Mouse (Mus musculus) cortical plate, adult 2 months (tissue): Measurements from ENCODE around the gene Tdgf1.

Source experiments
- CTCF ChIP-seq: fragments of 200-500 bp; IDR thresholded peaks from 2 replicates; pipeline ENCODE4 v1.5.1; 2011; ENCODE audit warnings: mild to moderate bottlenecking, control low read depth, low read length; ENCODE audit not compliant: insufficient read depth; ENCODE audit errors: extremely low read depth
- POLR2A ChIP-seq: fragments of 200-500 bp; IDR thresholded peaks from 2 replicates; pipeline ENCODE4 v1.6.1; 2011; ENCODE audit warnings: mild to moderate bottlenecking, low read length, control low read depth; ENCODE audit not compliant: insufficient read depth; ENCODE audit errors: extremely low read depth

GRCm38 (mm10) chr9:110947261-110947661, 1.3 kb upstream of the Tdgf1 start:
- no peak for TF ChIP-seq CTCF
- no peak for TF ChIP-seq POLR2A
